Mouse (Mus musculus): ENCODE data around the gene Prom2. TPM values are rescaled to one million over a fixed set of nuclear protein-coding genes. Genes with fewer than 3 reads are reported as not detected.

Gene Prom2
- polyA plus RNA-seq (2015; fragmentation: Nextera tagmentation; extraction: Ambion mirVana): 0.08 and 0.43 TPM in 2 replicates

DNA sequence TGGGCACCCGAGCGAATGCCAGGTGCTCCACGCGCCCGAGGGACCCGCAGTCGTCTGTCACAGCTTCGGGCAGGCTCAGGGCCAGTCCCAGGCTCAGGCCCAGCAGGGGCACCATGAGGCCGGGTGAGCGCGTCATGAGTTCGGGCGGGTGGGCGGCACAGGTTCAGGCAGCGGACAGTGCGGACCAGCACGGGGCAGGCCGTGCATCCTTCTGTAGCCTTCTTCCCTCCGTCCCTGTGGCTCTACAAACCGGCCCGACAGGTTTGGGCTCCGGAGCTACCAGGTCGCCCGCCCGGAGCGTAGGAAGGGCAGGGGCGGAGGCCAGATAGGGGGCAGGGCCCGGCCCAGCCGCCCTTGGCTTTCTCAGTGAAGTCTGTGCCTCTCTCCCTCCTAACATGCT lies at the start of gene Prom2:
Prom2 (minus strand) TSS at position 283 of the 400 bp plus-strand sequence.
- WGBS: 5% methylated on average over 29 of the region's 29 CpGs
- Histone ChIP-seq H3K9ac (no peak within 1 kb of the TSS), H3K4me2 (peak within 1 kb of the TSS; percentile 43), H3K27me3 (peaks cover 79% of the 10 kb centered on the region), H3K9me3 (replicated peaks) (no peaks in the 10 kb centered on the region), H3K36me3 (no peaks in the 10 kb centered on the region), H3K4me1 (replicated peaks) (no peaks in the 10 kb centered on the region; the same call in 1 of the 2 replicates), H3K27ac (no peak within 1 kb of the TSS), H3K4me3 (peak within 1 kb of the TSS; percentile 25)
- ATAC-seq (replicated peaks; ENCODE audit: insufficient number of reproducible peaks, insufficient read depth, low FRiP score, low read depth): no peak

DNA sequence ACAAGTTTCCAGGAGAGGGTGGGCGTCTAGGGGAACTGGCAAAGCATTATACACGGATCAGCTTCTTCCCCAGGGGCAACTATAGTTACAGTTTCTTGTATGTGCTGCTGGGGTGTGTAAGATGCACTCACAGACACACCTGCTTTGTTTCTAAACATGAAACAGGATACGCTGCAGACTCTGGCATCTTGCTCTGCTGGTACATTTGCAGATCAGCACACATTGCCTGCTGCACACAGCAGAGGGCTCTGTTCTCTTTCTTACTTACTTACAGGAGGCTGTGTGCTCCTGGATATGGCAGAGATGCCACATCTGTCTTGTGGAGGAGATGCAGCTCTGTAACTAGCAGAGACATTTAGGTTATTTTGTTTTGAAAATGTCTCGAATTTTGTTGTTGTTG lies 49.6 kb upstream of the Prom2 start:
- H3K27ac ChIP-seq: peak overlapping the region; percentile 35
- no peak overlapping the region for H3K9ac ChIP-seq
- 67% methylated on average over 4 of the region's 4 CpGs for WGBS
- H3K4me1 ChIP-seq (replicated peaks): peaks cover 15% of the 10 kb centered on the region
- H3K36me3 ChIP-seq: peaks cover 38% of the 10 kb centered on the region
- peak overlapping the region; percentile 24; the same call in 1 of the 2 replicates for H3K4me2 ChIP-seq
- H3K4me3 ChIP-seq: no peak overlapping the region
- no peak for ATAC-seq (replicated peaks; ENCODE audit: insufficient number of reproducible peaks, insufficient read depth, low FRiP score, low read depth)
- no peaks in the 10 kb centered on the region for H3K27me3 ChIP-seq
- H3K9me3 ChIP-seq (replicated peaks): no peaks in the 10 kb centered on the region

DNA sequence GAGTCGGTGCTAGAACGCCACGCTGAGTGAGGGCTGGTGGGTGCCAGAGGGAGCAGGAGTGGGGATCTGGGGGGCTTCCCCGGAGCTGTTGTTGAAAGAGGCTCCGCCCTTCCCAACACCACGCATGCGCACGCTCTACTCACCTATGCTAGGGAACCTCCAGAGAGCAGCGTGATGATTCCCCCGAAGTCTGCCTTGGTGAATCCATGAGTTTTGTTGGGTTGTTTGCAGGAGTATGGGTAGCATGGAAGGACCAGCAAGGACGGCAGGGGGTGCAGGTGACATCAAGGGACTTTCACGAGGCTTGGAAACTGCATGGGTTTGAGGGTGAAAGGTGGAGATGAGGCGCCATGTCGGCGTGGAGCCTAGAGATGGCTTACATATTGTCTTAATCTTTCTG lies 48.9 kb upstream of the Prom2 start:
- 0 out of 2 replicates have a peak overlapping the region, but pooled peaks have one; percentile 2 for H3K9ac ChIP-seq
- peak overlapping the region; percentile 24 for H3K4me2 ChIP-seq
- H3K4me3 ChIP-seq: no peak overlapping the region
- no peaks in the 10 kb centered on the region for H3K27me3 ChIP-seq
- no peaks in the 10 kb centered on the region for H3K9me3 ChIP-seq (replicated peaks)
- WGBS: 66% methylated on average over 15 of the region's 15 CpGs
- H3K4me1 ChIP-seq (replicated peaks): peaks cover 15% of the 10 kb centered on the region
- no peak for ATAC-seq (replicated peaks; ENCODE audit: insufficient number of reproducible peaks, insufficient read depth, low FRiP score, low read depth)
- peaks cover 32% of the 10 kb centered on the region for H3K36me3 ChIP-seq
- peak overlapping the region; percentile 35; the same call in 1 of the 2 replicates for H3K27ac ChIP-seq

DNA sequence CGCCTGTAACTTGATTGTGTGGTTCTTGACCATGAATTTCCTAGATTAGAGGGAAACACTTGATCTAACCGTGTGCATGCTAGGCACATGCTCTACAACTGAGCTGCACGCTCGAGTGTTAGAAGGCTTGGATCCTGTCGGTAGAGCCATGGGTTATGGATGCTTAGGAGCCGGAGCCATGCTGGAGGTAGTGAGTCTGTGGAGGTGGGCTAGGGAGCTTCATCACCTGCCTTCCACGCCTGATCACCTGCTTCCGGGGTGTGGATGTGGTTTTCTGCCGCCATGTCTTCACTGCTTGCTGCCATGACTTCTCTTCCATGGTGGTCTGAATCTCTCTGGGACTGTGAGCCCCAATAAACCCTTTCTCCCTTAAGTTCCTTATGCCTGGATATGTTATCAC lies 47.6 kb upstream of the Prom2 start:
- WGBS: 93% methylated on average over 9 of the region's 9 CpGs
- H3K4me3 ChIP-seq: no peak overlapping the region
- H3K9ac ChIP-seq: no peak overlapping the region
- no peak for ATAC-seq (replicated peaks; ENCODE audit: insufficient number of reproducible peaks, insufficient read depth, low FRiP score, low read depth)
- no peak overlapping the region for H3K4me2 ChIP-seq
- H3K27me3 ChIP-seq: no peaks in the 10 kb centered on the region
- H3K36me3 ChIP-seq: peaks cover 19% of the 10 kb centered on the region
- H3K27ac ChIP-seq: no peak overlapping the region
- H3K4me1 ChIP-seq (replicated peaks): peaks cover 21% of the 10 kb centered on the region
- no peaks in the 10 kb centered on the region for H3K9me3 ChIP-seq (replicated peaks)

DNA sequence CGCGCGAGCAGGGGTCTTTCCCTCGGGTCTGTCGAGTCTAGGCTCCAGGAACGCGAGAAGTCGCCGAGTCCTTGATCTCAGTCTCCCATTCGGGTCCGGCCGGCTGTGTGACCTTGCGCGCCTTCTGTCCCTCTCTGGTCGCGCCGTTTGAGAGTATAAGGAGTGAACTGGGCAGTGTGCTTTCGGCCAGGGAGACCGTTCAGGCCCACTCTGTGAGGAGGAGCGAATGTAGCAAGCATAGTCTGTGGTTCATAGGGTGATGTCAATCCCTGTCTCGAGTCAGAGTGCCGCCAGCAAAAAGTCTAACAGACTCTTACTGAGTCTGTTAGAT lies 46.2 kb upstream of the Prom2 start:
- Histone ChIP-seq H3K9me3 (replicated peaks) (no peaks in the 10 kb centered on the region), H3K4me2 (peak overlapping the region; percentile 70), H3K4me3 (peak overlapping the region; percentile 75), H3K4me1 (replicated peaks) (peaks cover 23% of the 10 kb centered on the region), H3K9ac (peak overlapping the region; percentile 84), H3K27me3 (no peaks in the 10 kb centered on the region), H3K36me3 (peaks cover 10% of the 10 kb centered on the region; the same call in 1 of the 2 replicates), H3K27ac (peak overlapping the region; percentile 90)
- under 1% methylated on average over 22 of the region's 22 CpGs for WGBS
- ATAC-seq (replicated peaks; ENCODE audit: insufficient number of reproducible peaks, insufficient read depth, low FRiP score, low read depth): peak; percentile 7; the same call in 1 of the 2 replicates

DNA sequence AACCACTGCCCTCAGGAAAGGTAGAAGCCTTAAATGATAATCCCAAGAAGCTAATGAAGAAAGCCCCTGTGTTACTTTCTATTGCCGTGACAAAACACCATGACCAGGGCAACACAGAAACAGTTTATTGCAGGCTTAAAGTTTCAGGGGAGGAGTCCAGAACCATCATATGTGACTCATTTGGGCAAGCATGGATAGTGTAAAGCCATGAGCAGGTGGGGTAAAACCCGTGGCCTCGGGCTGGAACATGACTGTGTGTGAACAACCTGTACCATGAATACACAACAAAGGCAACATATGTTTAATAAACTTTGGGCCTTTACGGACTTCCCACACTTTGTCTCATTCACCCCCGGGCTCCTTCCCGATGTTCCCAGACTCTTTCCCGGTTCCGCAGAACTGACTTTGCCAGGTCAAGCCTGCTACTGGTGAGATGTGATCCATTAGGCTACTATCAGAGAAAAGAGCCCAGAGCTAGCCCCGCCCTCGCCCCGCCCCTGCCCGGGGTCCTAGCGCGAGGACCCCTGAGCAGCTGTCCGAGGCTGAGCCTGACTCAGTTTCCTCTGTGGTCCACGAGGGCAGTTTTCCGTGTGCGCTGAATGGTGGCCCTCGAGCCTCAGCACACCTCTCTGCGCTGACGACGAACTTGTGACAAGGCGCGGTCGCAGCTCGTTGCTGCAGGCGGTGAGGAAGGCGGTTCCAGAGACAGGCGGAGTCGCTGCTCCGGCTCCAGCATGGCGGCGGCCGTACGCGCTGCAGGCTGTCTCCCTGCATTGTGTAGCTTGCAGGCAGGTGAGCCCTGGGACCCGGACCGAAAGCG lies 45.6 kb upstream of the Prom2 start, which contains the start of the genes Zfp661 and Mrps5:
Zfp661 (minus strand) TSS at position 401 of the 820 bp plus-strand sequence.
Mrps5 (plus strand) TSS at position 529 of the 820 bp plus-strand sequence.
- H3K36me3 ChIP-seq: peaks cover 5% of the 10 kb centered on the region; the same call in 1 of the 2 replicates
- ATAC-seq (replicated peaks; ENCODE audit: insufficient number of reproducible peaks, insufficient read depth, low FRiP score, low read depth): peak; percentile 76
- H3K9ac ChIP-seq: peak within 1 kb of the TSS; percentile 84
- H3K27ac ChIP-seq: peak within 1 kb of the TSS; percentile 90
- peak within 1 kb of the TSS; percentile 70 for H3K4me2 ChIP-seq
- WGBS: 5% methylated on average over 39 of the region's 39 CpGs
- H3K4me3 ChIP-seq: peak within 1 kb of the TSS; percentile 75
- H3K27me3 ChIP-seq: no peaks in the 10 kb centered on the region
- H3K9me3 ChIP-seq (replicated peaks): no peaks in the 10 kb centered on the region
- H3K4me1 ChIP-seq (replicated peaks): peaks cover 23% of the 10 kb centered on the region

DNA sequence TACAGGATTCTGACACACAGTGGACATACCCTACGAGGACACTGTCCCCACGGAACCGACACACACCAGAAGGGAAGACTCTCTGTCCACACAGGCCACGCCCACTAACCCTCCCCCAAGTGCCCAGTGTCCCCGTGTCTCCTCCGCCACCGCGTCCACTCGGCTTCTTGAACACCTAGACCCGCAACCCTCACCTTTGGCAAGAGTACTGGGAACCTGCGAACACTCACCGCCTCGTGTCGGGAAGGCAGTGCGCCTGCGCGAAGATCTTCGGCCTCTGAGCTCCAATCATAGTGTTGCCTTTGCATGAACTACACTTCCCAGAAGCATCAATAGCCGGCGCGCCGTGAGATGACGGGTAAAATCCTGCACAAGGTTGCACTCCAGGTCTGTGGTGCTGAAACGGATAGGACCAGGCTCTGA lies 43.2 kb upstream of the Prom2 start:
- no peaks in the 10 kb centered on the region for H3K27me3 ChIP-seq
- H3K4me2 ChIP-seq: peak overlapping the region; percentile 89
- WGBS: 0% methylated on average over 24 of the region's 24 CpGs
- peak overlapping the region; percentile 69 for H3K4me3 ChIP-seq
- peak overlapping the region; percentile 64 for H3K9ac ChIP-seq
- no peaks in the 10 kb centered on the region for H3K9me3 ChIP-seq (replicated peaks)
- no peaks in the 10 kb centered on the region for H3K36me3 ChIP-seq
- no peak overlapping the region for H3K27ac ChIP-seq
- ATAC-seq (replicated peaks; ENCODE audit: insufficient number of reproducible peaks, insufficient read depth, low FRiP score, low read depth): peak; percentile 79
- H3K4me1 ChIP-seq (replicated peaks): peaks cover 15% of the 10 kb centered on the region

DNA sequence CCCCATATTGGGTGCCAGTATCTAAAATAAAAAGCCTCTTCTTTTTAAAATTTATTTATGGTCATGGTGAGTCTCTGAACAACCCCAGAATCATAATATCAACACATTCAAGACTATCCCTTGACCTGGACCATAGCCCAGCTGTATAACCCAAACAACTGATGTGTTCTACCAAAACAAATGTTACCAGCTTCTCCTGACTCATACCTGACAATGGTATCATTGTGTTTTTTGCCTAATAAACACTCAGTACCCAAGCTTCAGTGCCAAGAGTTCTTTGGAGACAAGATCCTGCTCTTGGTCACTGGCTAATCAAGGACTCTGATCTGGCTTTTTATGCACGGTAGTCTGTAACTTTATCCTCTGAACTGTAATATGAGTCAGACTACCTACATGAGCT lies 32.1 kb upstream of the Prom2 start:
- no peak overlapping the region for H3K9ac ChIP-seq
- no peaks in the 10 kb centered on the region for H3K9me3 ChIP-seq (replicated peaks)
- H3K4me3 ChIP-seq: no peak overlapping the region
- ATAC-seq (replicated peaks; ENCODE audit: insufficient number of reproducible peaks, insufficient read depth, low FRiP score, low read depth): no peak
- no peak overlapping the region for H3K27ac ChIP-seq
- peaks cover 18% of the 10 kb centered on the region; the same call in 1 of the 2 replicates for H3K36me3 ChIP-seq
- 36% methylated on average over 1 of the region's 1 CpGs for WGBS
- H3K4me1 ChIP-seq (replicated peaks): no peaks in the 10 kb centered on the region
- no peak overlapping the region for H3K4me2 ChIP-seq
- no peaks in the 10 kb centered on the region; the same call in 1 of the 2 replicates for H3K27me3 ChIP-seq

DNA sequence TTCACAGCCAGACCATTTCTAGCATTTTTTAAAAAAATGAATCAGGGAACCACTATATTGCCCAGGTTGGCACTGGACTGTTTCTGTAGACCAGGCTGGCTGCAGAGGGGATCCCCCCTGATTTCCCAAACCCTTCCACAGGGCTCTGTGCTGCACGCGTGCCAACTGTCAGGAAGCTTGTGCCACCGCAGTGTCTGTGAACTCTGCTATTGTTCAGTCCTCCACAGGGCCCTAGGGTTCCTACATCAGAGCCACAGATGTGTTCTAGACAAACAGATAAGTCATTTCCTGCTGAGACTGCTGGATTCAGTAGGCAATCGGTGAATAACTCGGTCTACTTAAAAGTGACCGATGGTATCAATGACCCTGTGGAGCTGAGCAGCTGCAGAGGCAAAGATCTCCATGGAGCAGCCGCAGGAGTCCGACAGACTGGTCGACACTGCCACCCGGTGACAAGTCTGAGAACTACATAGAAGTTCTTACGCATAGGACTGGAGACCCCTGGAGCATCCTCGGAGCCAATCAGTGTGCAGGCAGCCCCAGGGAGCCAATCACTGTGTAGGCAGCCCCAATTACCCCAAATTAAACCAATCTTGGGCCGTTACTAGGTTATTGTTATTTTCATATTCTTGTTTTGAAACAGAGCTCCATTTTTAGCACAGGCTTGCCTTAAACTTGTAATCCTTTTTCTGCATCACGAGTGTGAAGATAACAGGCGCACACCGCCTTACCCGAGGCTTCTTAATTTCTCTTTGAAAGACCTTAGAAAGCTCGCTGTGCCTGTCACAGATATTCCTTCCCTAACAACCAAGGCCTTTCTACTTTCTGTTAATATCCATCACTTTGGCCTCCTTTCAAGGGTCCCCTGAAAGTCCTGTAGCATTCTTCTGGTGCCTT lies 18.1 kb upstream of the Prom2 start:
- ATAC-seq (replicated peaks; ENCODE audit: insufficient number of reproducible peaks, insufficient read depth, low FRiP score, low read depth): peak; percentile 85; the same call in 1 of the 2 replicates
- Histone ChIP-seq H3K4me2 (peak overlapping the region; percentile 28; the same call in 1 of the 2 replicates), H3K36me3 (no peaks in the 10 kb centered on the region), H3K4me3 (no peak overlapping the region), H3K4me1 (replicated peaks) (0 out of 2 replicates have a peak, but pooled peaks cover 2% of the 10 kb centered on the region), H3K9ac (no peak overlapping the region), H3K27me3 (peaks cover 36% of the 10 kb centered on the region), H3K9me3 (replicated peaks) (no peaks in the 10 kb centered on the region), H3K27ac (no peak overlapping the region)
- whole genome bisulfite sequencing: 17% methylated on average over 18 of the region's 18 CpGs

DNA sequence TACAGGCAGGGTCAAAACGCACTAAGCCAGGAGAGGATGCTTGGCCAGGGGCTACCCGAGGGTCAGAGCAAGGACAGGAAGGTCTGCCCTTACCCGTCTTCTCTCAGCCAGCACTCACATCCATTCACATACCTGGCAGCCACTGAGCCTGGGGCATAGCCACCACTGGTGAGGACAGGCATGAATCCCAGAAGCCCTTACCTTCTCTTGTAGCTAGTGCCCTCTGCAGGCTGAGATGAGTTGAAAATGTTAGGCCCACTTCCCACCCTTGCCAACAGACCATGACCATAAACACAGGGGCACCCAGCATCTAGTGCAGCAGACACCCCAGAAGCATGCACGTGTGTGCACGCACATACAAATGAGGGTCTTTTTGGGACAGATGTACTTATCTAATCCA lies 9.8 kb upstream of the Prom2 start:
- H3K27me3 ChIP-seq: 0 out of 2 replicates have a peak, but pooled peaks cover 3% of the 10 kb centered on the region
- H3K9me3 ChIP-seq (replicated peaks): no peaks in the 10 kb centered on the region
- no peak for ATAC-seq (replicated peaks; ENCODE audit: insufficient number of reproducible peaks, insufficient read depth, low FRiP score, low read depth)
- H3K4me1 ChIP-seq (replicated peaks): no peaks in the 10 kb centered on the region
- 43% methylated on average over 5 of the region's 5 CpGs for WGBS
- H3K36me3 ChIP-seq: no peaks in the 10 kb centered on the region
- H3K9ac ChIP-seq: no peak overlapping the region
- no peak overlapping the region for H3K27ac ChIP-seq
- no peak overlapping the region for H3K4me2 ChIP-seq
- H3K4me3 ChIP-seq: no peak overlapping the region

DNA sequence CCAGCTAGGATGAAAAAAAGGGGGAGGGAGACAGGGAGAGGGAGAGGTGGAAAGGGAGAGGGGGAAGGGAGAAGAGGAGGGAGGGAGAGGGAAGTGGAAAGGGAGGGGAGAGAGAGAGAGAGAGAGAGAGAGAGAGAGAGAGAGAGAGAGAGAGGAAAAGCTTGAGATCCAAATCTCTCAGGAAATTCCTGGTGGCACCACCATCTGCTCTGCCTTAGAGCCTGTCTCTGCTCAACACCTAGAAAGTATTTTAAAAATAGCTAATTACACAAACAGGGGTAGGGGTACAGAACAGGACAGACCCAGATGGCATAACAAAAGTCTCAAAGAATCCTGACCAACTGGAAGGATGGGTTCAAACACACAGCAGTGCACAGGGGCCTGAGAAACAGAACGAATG lies 9.2 kb upstream of the Prom2 start:
- no peak overlapping the region for H3K27ac ChIP-seq
- H3K4me2 ChIP-seq: no peak overlapping the region
- H3K9me3 ChIP-seq (replicated peaks): no peaks in the 10 kb centered on the region
- no peaks in the 10 kb centered on the region for H3K4me1 ChIP-seq (replicated peaks)
- no peaks in the 10 kb centered on the region for H3K36me3 ChIP-seq
- ATAC-seq (replicated peaks; ENCODE audit: insufficient number of reproducible peaks, insufficient read depth, low FRiP score, low read depth): no peak
- H3K9ac ChIP-seq: no peak overlapping the region
- H3K4me3 ChIP-seq: no peak overlapping the region
- 65% methylated on average over 1 of the region's 1 CpGs for WGBS
- peaks cover 3% of the 10 kb centered on the region; the same call in 1 of the 2 replicates for H3K27me3 ChIP-seq

All from heart, embryonic 15.5 days (tissue).